Mouse (Mus musculus): ENCODE measurements around the gene Gpam. TPM values are rescaled to one million over a fixed set of nuclear protein-coding genes. Genes with fewer than 3 reads are reported as not detected.
"Not testable (repeated sequence)": the region's sequence is repeated elsewhere in the genome, so short reads cannot be mapped to it uniquely, and the experiment has no call there.

Gpam gene
- 21.5 and 22.4 TPM in 2 replicates for polyA plus RNA-seq (2016; fragmentation: Nextera tagmentation; extraction: Ambion mirVana)

GRCm38 (mm10) chr19:55127072-55127718, at the start of gene Gpam:
Gene Gpam (minus strand): TSS chr19:55127238.
- Histone ChIP-seq H3K27me3 (ENCODE audit: poor library complexity, severe bottlenecking) (no peaks in the 10 kb centered on the region), H3K4me1 (peaks cover 28% of the 10 kb centered on the region), H3K36me3 (replicated peaks) (no peaks in the 10 kb centered on the region), H3K9me3 (peaks cover 8% of the 10 kb centered on the region; the same call in 1 of the 2 replicates), H3K27ac (0 out of 2 replicates have a peak within 1 kb of the TSS, but pooled peaks have one; percentile 22), H3K4me3 (no peak within 1 kb of the TSS)
- WGBS: 69% methylated on average over 11 of the region's 11 CpGs
- DNase-seq (ENCODE audit: extremely low spot score, low spot score): no peak

DNA sequence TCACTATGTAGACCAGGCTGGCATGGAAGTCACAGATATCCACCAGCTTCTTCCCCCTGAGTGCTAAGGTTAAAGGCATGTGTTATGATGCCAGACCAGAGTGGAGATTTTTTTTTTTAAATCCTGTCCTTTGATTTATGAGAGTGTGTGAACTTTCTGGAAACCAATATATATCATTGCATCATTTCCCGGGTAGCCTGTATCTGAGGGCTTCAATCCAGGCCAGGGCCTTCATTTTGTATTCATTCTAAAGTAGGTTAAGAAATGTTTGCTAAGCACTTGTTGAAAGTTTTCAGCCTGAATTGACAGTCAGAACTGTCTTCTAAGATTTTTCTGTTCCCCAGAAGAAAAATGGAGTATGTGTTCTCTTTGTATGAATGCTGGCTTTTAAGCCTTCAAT, 44.5 kb upstream of the Gpam start:
- Histone ChIP-seq H3K9me3 (peaks cover 16% of the 10 kb centered on the region), H3K36me3 (replicated peaks) (no peaks in the 10 kb centered on the region), H3K4me3 (no peak overlapping the region), H3K27me3 (ENCODE audit: poor library complexity, severe bottlenecking) (no peaks in the 10 kb centered on the region), H3K27ac (no peak overlapping the region), H3K4me1 (no peaks in the 10 kb centered on the region)
- WGBS: 92% methylated on average over 1 of the region's 1 CpGs
- DNase-seq (ENCODE audit: extremely low spot score, low spot score): no peak

GRCm38 (mm10) chr19:55170399-55170798, 43.4 kb upstream of the Gpam start:
- H3K4me1 ChIP-seq: no peaks in the 10 kb centered on the region
- H3K36me3 ChIP-seq (replicated peaks): no peaks in the 10 kb centered on the region
- no peaks in the 10 kb centered on the region for H3K27me3 ChIP-seq (ENCODE audit: poor library complexity, severe bottlenecking)
- DNase-seq (ENCODE audit: extremely low spot score, low spot score): no peak
- peaks cover 16% of the 10 kb centered on the region for H3K9me3 ChIP-seq
- no peak overlapping the region for H3K4me3 ChIP-seq
- no peak overlapping the region for H3K27ac ChIP-seq

GRCm38 (mm10) chr19:55169236-55169729, 42.2 kb upstream of the Gpam start:
- H3K4me1 ChIP-seq; H3K4me3 ChIP-seq; H3K27me3 ChIP-seq (ENCODE audit: poor library complexity, severe bottlenecking); H3K36me3 ChIP-seq (replicated peaks); DNase-seq (ENCODE audit: extremely low spot score, low spot score); H3K27ac ChIP-seq: not testable (repeated sequence)
- 90% methylated on average over 8 of the region's 8 CpGs for WGBS
- peaks cover 16% of the 10 kb centered on the region for H3K9me3 ChIP-seq

DNA sequence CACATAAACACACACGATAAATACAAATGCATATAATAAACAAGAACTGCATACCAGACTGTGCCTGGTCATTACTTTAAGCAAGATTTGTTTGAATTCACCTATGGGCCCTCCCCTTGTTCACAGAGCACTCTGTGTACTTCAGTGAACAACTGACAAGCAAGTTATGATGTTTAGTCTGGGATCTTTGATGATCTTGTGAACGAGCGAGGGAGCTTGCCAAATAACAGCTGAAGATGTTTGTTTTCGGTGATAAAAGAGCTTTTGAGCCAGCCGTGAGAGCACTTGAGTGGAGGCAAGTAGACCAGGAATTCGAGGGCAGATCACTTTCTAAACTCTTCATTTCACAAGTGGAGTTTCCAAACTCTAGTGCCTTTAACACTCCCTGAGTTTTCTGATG, 41.3 kb upstream of the Gpam start:
- H3K4me1 ChIP-seq: no peaks in the 10 kb centered on the region
- no peak overlapping the region for H3K27ac ChIP-seq
- no peak overlapping the region for H3K4me3 ChIP-seq
- 84% methylated on average over 6 of the region's 6 CpGs for WGBS
- H3K36me3 ChIP-seq (replicated peaks): no peaks in the 10 kb centered on the region
- H3K27me3 ChIP-seq (ENCODE audit: poor library complexity, severe bottlenecking): no peaks in the 10 kb centered on the region
- H3K9me3 ChIP-seq: peaks cover 16% of the 10 kb centered on the region
- DNase-seq (ENCODE audit: extremely low spot score, low spot score): no peak

- 81% methylated on average over 2 of the region's 2 CpGs for WGBS
- no peak for DNase-seq (ENCODE audit: extremely low spot score, low spot score)
- H3K27ac ChIP-seq: no peak overlapping the region
- no peak overlapping the region for H3K4me3 ChIP-seq
- no peaks in the 10 kb centered on the region for H3K4me1 ChIP-seq
- no peaks in the 10 kb centered on the region for H3K27me3 ChIP-seq (ENCODE audit: poor library complexity, severe bottlenecking)
- H3K36me3 ChIP-seq (replicated peaks): no peaks in the 10 kb centered on the region
- peaks cover 16% of the 10 kb centered on the region for H3K9me3 ChIP-seq
Measured at GRCm38 (mm10) chr19:55167741-55168140, 40.7 kb upstream of the Gpam start.

DNA sequence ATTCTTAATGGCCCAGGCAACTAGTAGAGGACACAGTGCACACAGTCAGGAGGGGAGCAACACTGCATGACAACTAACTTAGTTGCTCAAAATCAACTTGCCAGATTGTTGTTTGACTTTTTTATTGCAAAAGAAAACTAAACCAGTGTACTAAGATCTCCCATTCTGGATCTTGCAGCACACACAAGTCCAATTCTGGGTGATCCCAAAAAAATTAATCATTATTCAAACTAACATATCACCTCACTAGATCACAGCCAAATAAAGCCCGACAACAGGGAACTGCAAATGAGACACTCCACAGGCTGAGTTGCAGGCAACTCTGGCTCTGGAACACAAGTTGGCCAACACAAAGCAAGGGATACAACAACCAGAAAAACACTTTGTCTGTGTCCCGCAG, 39.7 kb upstream of the Gpam start:
- DNase-seq (ENCODE audit: extremely low spot score, low spot score): no peak
- H3K9me3 ChIP-seq: peaks cover 16% of the 10 kb centered on the region
- H3K4me3 ChIP-seq: no peak overlapping the region
- H3K36me3 ChIP-seq (replicated peaks): no peaks in the 10 kb centered on the region
- 85% methylated on average over 2 of the region's 2 CpGs for WGBS
- H3K4me1 ChIP-seq: no peaks in the 10 kb centered on the region
- no peak overlapping the region for H3K27ac ChIP-seq
- H3K27me3 ChIP-seq (ENCODE audit: poor library complexity, severe bottlenecking): no peaks in the 10 kb centered on the region

- WGBS: 86% methylated on average over 4 of the region's 4 CpGs
Measured at GRCm38 (mm10) chr19:55165954-55166353, 38.9 kb upstream of the Gpam start.

DNA sequence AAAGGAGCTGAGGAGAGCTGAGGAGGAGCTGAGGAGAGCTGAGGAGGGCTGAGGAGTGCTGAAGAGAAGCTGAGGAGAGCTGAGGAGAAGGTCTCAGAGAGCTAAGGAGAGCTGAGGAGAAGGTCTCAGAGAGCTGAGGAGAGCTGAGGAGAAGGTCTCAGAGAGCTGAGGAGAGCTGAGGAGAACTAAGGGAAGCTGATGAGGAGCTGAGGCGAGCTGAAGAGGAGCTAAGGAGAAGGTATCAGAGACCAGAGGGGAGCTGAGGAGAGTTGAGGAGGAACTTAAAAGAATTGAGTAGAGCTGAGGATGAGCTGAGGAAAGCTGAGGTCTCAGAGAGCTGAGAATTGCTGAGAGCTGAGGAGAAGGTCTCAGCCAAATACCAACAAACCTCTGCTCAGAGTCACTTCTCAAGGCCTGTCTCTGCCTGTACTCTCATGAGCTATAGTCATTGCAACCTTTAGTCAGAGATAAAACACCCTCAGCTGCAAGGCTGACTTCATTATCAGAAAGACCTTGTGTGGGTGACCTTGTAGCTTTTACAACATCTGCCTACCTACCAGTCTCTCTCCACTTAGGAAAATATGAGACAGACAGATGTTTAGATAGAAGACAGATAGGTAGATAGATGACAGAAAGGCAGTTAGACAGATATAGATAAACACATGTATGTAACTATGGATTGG, 38.3 kb upstream of the Gpam start:
- Histone ChIP-seq H3K27ac (no peak overlapping the region), H3K4me1 (no peaks in the 10 kb centered on the region), H3K4me3 (no peak overlapping the region), H3K9me3 (peaks cover 14% of the 10 kb centered on the region), H3K27me3 (ENCODE audit: poor library complexity, severe bottlenecking) (no peaks in the 10 kb centered on the region), H3K36me3 (replicated peaks) (no peaks in the 10 kb centered on the region)
- WGBS: 70% methylated on average over 1 of the region's 1 CpGs
- no peak for DNase-seq (ENCODE audit: extremely low spot score, low spot score)

More at GRCm38 (mm10) chr19:55165954-55166353, 38.9 kb upstream of the Gpam start:
- DNase-seq (ENCODE audit: extremely low spot score, low spot score): no peak
- Histone ChIP-seq H3K36me3 (replicated peaks) (no peaks in the 10 kb centered on the region), H3K4me1 (no peaks in the 10 kb centered on the region), H3K4me3 (no peak overlapping the region), H3K27ac (no peak overlapping the region), H3K9me3 (peaks cover 16% of the 10 kb centered on the region), H3K27me3 (ENCODE audit: poor library complexity, severe bottlenecking) (no peaks in the 10 kb centered on the region)

DNA sequence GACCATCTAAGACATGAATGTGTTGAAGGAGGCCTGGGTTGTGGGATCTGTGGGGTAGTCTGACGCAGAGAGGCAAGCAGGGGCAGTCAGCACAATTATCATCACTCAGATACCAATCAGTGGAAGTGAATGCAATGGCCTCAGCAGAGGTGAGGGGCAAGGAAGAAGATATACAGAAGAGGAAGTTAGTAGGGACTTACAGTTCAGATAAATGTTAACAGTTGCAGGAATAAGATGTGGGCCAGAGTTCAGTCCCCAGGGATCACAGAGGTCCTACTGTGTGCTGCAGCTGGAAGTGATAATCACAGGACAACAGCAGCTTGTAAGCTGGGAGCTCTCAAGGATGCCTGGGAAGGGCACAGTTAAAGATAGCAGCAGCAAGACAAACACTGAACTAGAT, 37.1 kb upstream of the Gpam start:
- H3K9me3 ChIP-seq: peaks cover 2% of the 10 kb centered on the region
- no peaks in the 10 kb centered on the region for H3K4me1 ChIP-seq
- 84% methylated on average over 1 of the region's 1 CpGs for WGBS
- H3K27me3 ChIP-seq (ENCODE audit: poor library complexity, severe bottlenecking): no peaks in the 10 kb centered on the region
- H3K4me3 ChIP-seq: no peak overlapping the region
- no peak overlapping the region for H3K27ac ChIP-seq
- DNase-seq (ENCODE audit: extremely low spot score, low spot score): no peak
- H3K36me3 ChIP-seq (replicated peaks): no peaks in the 10 kb centered on the region

GRCm38 (mm10) chr19:55162271-55162670, 35.2 kb upstream of the Gpam start:
- Histone ChIP-seq H3K27me3 (ENCODE audit: poor library complexity, severe bottlenecking) (no peaks in the 10 kb centered on the region), H3K27ac (no peak overlapping the region), H3K9me3 (no peaks in the 10 kb centered on the region), H3K36me3 (replicated peaks) (no peaks in the 10 kb centered on the region), H3K4me1 (no peaks in the 10 kb centered on the region), H3K4me3 (no peak overlapping the region)
- no peak for DNase-seq (ENCODE audit: extremely low spot score, low spot score)
- 89% methylated on average over 4 of the region's 4 CpGs for whole genome bisulfite sequencing

DNA sequence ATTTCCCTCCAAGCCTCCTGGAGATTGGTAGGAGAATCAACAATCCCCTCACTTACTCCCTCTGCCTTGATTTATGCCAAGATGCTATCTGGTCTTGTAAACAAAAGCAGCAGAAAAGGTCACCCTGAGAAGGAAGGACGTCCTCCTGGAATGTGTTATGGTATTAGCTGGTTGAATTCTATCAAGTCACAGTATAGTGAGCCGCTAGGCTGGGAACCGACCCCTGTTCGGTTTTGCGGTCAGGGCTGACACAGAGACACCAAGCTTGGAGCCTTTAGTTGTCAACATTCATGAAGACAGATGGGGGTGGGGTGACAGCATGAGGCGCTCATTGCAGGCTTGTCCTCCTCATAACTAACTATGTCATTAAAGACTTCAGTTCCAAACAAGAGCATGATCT, 32.8 kb upstream of the Gpam start:
- Histone ChIP-seq H3K36me3 (replicated peaks) (no peaks in the 10 kb centered on the region), H3K4me3 (no peak overlapping the region), H3K27ac (no peak overlapping the region), H3K27me3 (ENCODE audit: poor library complexity, severe bottlenecking) (no peaks in the 10 kb centered on the region), H3K9me3 (no peaks in the 10 kb centered on the region), H3K4me1 (no peaks in the 10 kb centered on the region)
- 87% methylated on average over 6 of the region's 6 CpGs for WGBS
- no peak for DNase-seq (ENCODE audit: extremely low spot score, low spot score)

DNA sequence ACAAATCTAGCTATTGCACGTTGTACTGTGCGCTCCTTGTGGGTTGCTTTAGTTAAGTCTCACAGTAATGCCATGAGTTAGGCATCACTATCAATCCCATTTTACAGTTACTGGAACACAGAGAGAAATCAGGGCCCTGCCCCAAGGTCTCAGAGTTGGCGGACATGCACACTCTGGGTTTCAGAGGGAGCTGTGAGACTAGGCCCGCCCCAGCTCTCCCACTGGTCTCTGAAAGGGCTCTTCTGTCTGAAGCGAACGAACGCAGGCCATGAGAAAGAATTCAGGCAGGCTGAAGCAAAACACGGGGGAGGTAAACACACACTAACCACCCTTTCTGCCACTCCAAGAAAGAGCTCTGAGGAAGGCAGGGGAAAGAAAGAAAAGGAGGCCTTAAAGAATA, 31.6 kb upstream of the Gpam start:
- H3K9me3 ChIP-seq: no peaks in the 10 kb centered on the region
- H3K4me1 ChIP-seq: no peaks in the 10 kb centered on the region
- H3K36me3 ChIP-seq (replicated peaks): no peaks in the 10 kb centered on the region
- no peak for DNase-seq (ENCODE audit: extremely low spot score, low spot score)
- no peak overlapping the region for H3K4me3 ChIP-seq
- no peaks in the 10 kb centered on the region for H3K27me3 ChIP-seq (ENCODE audit: poor library complexity, severe bottlenecking)
- WGBS: 70% methylated on average over 8 of the region's 8 CpGs
- H3K27ac ChIP-seq: no peak overlapping the region

Measured in forebrain, embryonic 10.5 days (tissue).